In genomic region chr12:34550268-34550667, GRCm38 (mm10) we compare ENCODE assay signal across 32 mouse cellular contexts.
DNase-seq lines count a peak whose midpoint lies in the region; ATAC-seq lines count a peak whose summit lies in the region.
"Had no signal": no experiment of that assay in that cellular context is flagged by ENCODE, and none has a peak within 500 bp of the region (broad histone marks: within the 10 kb centered on the region; RNA-seq: fewer than 3 reads in every experiment).

No protein-coding gene starts in this region.

- no peaks in the 10 kb centered on the region for H3K36me3 ChIP-seq in forebrain, embryonic 14.5 days (ENCODE audit: control insufficient read depth, insufficient read depth, low read length)
- no peaks in the 10 kb centered on the region for H3K36me3 ChIP-seq in forebrain, embryonic 11.5 days (ENCODE audit: control insufficient read depth, insufficient read depth, low read length)
- H3K36me3 ChIP-seq in neural tube, embryonic 15.5 days = no peaks in the 10 kb centered on the region
- no peaks in the 10 kb centered on the region for H3K36me3 ChIP-seq in intestine, embryonic 16.5 days (ENCODE audit: control insufficient read depth, insufficient read depth, low read length)
- H3K36me3 ChIP-seq: embryonic facial prominence, embryonic 13.5 days; G1E; heart, embryonic 12.5 days; intestine, embryonic 15.5 days; limb, embryonic 10.5 days; limb, embryonic 15.5 days; liver, embryonic 13.5 days; midbrain, embryonic 13.5 days had no signal

- peak; percentile 46; the same call in 1 of the 2 replicates for ATAC-seq in forebrain, embryonic 14.5 days
- no peak for ATAC-seq in forebrain, embryonic 11.5 days (replicated peaks; ENCODE audit: low FRiP score)
- peak; percentile 45; the same call in 1 of the 2 replicates for ATAC-seq in neural tube, embryonic 15.5 days (ENCODE audit: low FRiP score)
- no peak for ATAC-seq in intestine, embryonic 16.5 days
- ATAC-seq: hindbrain, postnatal 0 days; intestine, embryonic 15.5 days; lung, postnatal 0 days; midbrain, embryonic 13.5 days; Patski had no signal

- H3K27me3 ChIP-seq in forebrain, embryonic 14.5 days (replicated peaks; ENCODE audit: control insufficient read depth, insufficient read depth, low read length) = no peaks in the 10 kb centered on the region
- no peaks in the 10 kb centered on the region for H3K27me3 ChIP-seq in forebrain, embryonic 11.5 days (ENCODE audit: control insufficient read depth, insufficient read depth, low read length)
- no peaks in the 10 kb centered on the region for H3K27me3 ChIP-seq in neural tube, embryonic 15.5 days (replicated peaks)
- no peaks in the 10 kb centered on the region for H3K27me3 ChIP-seq in intestine, embryonic 16.5 days (replicated peaks; ENCODE audit: control insufficient read depth, insufficient read depth, low read length)
- H3K27me3 ChIP-seq: embryonic facial prominence, embryonic 13.5 days; heart, embryonic 12.5 days; intestine, embryonic 15.5 days; limb, embryonic 15.5 days; liver, embryonic 13.5 days; midbrain, embryonic 13.5 days had no signal

- H3K4me2 ChIP-seq in forebrain, embryonic 14.5 days (ENCODE audit: low read length) = no peak overlapping the region
- no peak overlapping the region for H3K4me2 ChIP-seq in forebrain, embryonic 11.5 days (ENCODE audit: low read depth, low read length, severe bottlenecking)
- peak overlapping the region; percentile 5; the same call in 1 of the 2 replicates for H3K4me2 ChIP-seq in neural tube, embryonic 15.5 days
- H3K4me2 ChIP-seq in intestine, embryonic 16.5 days (ENCODE audit: low read depth, low read length) = no peak overlapping the region
- H3K4me2 ChIP-seq: embryonic facial prominence, embryonic 13.5 days; heart, embryonic 12.5 days; intestine, embryonic 15.5 days; limb, embryonic 15.5 days; liver, embryonic 13.5 days; midbrain, embryonic 13.5 days had no signal

- H3K9me3 ChIP-seq in forebrain, embryonic 14.5 days (replicated peaks; ENCODE audit: control insufficient read depth, low read length) = no peaks in the 10 kb centered on the region
- H3K9me3 ChIP-seq in forebrain, embryonic 11.5 days (ENCODE audit: control insufficient read depth, low read length) = no peaks in the 10 kb centered on the region
- H3K9me3 ChIP-seq in neural tube, embryonic 15.5 days (replicated peaks) = no peaks in the 10 kb centered on the region
- H3K9me3 ChIP-seq in intestine, embryonic 16.5 days (ENCODE audit: control insufficient read depth, low read length) = no peaks in the 10 kb centered on the region
- H3K9me3 ChIP-seq: embryonic facial prominence, embryonic 13.5 days; G1E; heart, embryonic 12.5 days; intestine, embryonic 15.5 days; limb, embryonic 10.5 days; limb, embryonic 15.5 days; liver, embryonic 13.5 days; midbrain, embryonic 13.5 days had no signal

- H3K4me1 ChIP-seq in forebrain, embryonic 14.5 days (ENCODE audit: control insufficient read depth, insufficient read depth, low read length) = no peaks in the 10 kb centered on the region
- no peaks in the 10 kb centered on the region for H3K4me1 ChIP-seq in forebrain, embryonic 11.5 days (replicated peaks; ENCODE audit: control insufficient read depth, insufficient read depth, low read length)
- H3K4me1 ChIP-seq in neural tube, embryonic 15.5 days = no peaks in the 10 kb centered on the region
- H3K4me1 ChIP-seq in intestine, embryonic 16.5 days (ENCODE audit: control insufficient read depth, insufficient read depth, low read length) = no peaks in the 10 kb centered on the region
- H3K4me1 ChIP-seq: embryonic facial prominence, embryonic 13.5 days; heart, embryonic 12.5 days; intestine, embryonic 15.5 days; limb, embryonic 10.5 days; limb, embryonic 15.5 days; liver, embryonic 13.5 days; midbrain, embryonic 13.5 days had no signal

- WGBS in forebrain, embryonic 14.5 days = 42% methylated on average over 9 of the region's 9 CpGs
- 66% methylated on average over 9 of the region's 9 CpGs for WGBS in forebrain, embryonic 11.5 days
- WGBS in neural tube, embryonic 15.5 days = 45% methylated on average over 9 of the region's 9 CpGs
- 54% methylated on average over 9 of the region's 9 CpGs for WGBS in intestine, embryonic 16.5 days

- H3K9ac ChIP-seq in forebrain, embryonic 14.5 days (ENCODE audit: low read length) = no peak overlapping the region
- no peak overlapping the region for H3K9ac ChIP-seq in forebrain, embryonic 11.5 days (ENCODE audit: low read length)
- no peak overlapping the region for H3K9ac ChIP-seq in neural tube, embryonic 15.5 days (replicated peaks)
- no peak overlapping the region for H3K9ac ChIP-seq in intestine, embryonic 16.5 days (ENCODE audit: low read depth, low read length)
- H3K9ac ChIP-seq: embryonic facial prominence, embryonic 13.5 days; heart, embryonic 12.5 days; intestine, embryonic 15.5 days; limb, embryonic 15.5 days; liver, embryonic 13.5 days; midbrain, embryonic 13.5 days had no signal

- H3K27ac ChIP-seq in forebrain, embryonic 14.5 days (ENCODE audit: low read depth, low read length) = no peak overlapping the region
- H3K27ac ChIP-seq in forebrain, embryonic 11.5 days (ENCODE audit: low read depth, low read length) = no peak overlapping the region
- H3K27ac ChIP-seq in neural tube, embryonic 15.5 days (replicated peaks) = 0 out of 2 replicates have a peak overlapping the region, but pooled peaks have one; percentile 15
- H3K27ac ChIP-seq in intestine, embryonic 16.5 days (ENCODE audit: low read length) = no peak overlapping the region
- H3K27ac ChIP-seq: embryonic facial prominence, embryonic 13.5 days; heart, adult 2 months; hindbrain, postnatal 0 days; intestine, embryonic 15.5 days; limb, embryonic 10.5 days; limb, embryonic 15.5 days; liver, embryonic 13.5 days; macrophage; midbrain, embryonic 13.5 days had no signal

- DNase-seq in forebrain, embryonic 14.5 days (ENCODE audit: low spot score) = peak; percentile 27
- DNase-seq in forebrain, embryonic 11.5 days (ENCODE audit: low spot score) = no peak
- DNase-seq in layer of hippocampus, adult 11-12 months (ENCODE audit: low spot score) = peak; percentile 24
- no peak for DNase-seq in layer of hippocampus, adult 9-11 months
- peak; percentile 11 for DNase-seq in retina, postnatal 1 day
- DNase-seq in retina, embryonic 14.5 days (ENCODE audit: low spot score) = no peak
- DNase-seq: adrenal gland, postnatal 10 days; cerebellum, adult 11-12 months; cerebellum, adult 9-11 months; embryo, embryonic 11 days; gastrocnemius, postnatal 36 days; heart, adult 2 months; heart, postnatal 4 days; kidney, adult 8-10 months; kidney, postnatal 10 days; liver, embryonic 13.5 days; lung, adult 18-20 months; thymus, adult 2 months; thymus, postnatal 36 days had no signal

- no peak overlapping the region for H3K4me3 ChIP-seq in forebrain, embryonic 14.5 days (ENCODE audit: low read depth, low read length)
- H3K4me3 ChIP-seq in forebrain, embryonic 11.5 days (ENCODE audit: low read depth, low read length) = no peak overlapping the region
- H3K4me3 ChIP-seq in neural tube, embryonic 15.5 days (replicated peaks) = no peak overlapping the region
- no peak overlapping the region for H3K4me3 ChIP-seq in intestine, embryonic 16.5 days (ENCODE audit: low read length)
- H3K4me3 ChIP-seq: embryonic facial prominence, embryonic 13.5 days; heart, adult 2 months; heart, embryonic 12.5 days; intestine, embryonic 15.5 days; limb, embryonic 10.5 days; limb, embryonic 15.5 days; liver, embryonic 13.5 days; midbrain, embryonic 13.5 days had no signal

Comparison
In these comparisons a context has a peak if more than half of its experiments do, and no peak if none do; other contexts are left out.
1. ATAC-seq: peak in forebrain, embryonic 14.5 days (single experiment) and neural tube, embryonic 15.5 days (single experiment); none in forebrain, embryonic 11.5 days (single experiment) and intestine, embryonic 16.5 days (single experiment).
2. DNase-seq: peak in forebrain, embryonic 14.5 days (single experiment), layer of hippocampus, adult 11-12 months (single experiment) and retina, postnatal 1 day (single experiment); none in forebrain, embryonic 11.5 days (single experiment), layer of hippocampus, adult 9-11 months (single experiment) and retina, embryonic 14.5 days (single experiment).